Mouse (Mus musculus): Measurements from ENCODE around the gene Zfp462.

The Zfp462 gene

GRCm38 (mm10) chr4:55051345-55051744 lies 106.5 kb downstream of the Zfp462 start:
- no peak for DNase-seq

DNA sequence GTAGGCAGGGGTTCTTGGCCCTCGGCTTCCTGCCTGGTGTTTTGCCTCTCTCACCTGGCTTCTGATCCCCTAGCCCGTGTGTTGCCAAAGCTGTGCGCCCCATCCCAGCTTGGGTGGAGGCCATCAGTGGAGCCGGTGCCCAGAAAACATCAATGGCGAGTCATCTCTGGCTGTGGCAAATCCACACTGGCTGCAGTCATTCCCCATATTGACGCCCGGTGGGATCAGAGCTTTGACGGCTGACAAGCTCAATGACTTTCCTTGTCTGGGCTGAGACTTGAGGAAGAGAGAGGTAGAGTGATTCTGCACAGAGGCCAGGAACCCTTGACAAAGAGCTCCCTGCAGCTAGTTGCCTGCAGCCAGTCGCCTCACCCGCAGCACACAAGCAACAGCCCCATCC lies 107.8 kb downstream of the Zfp462 start:
- no peak for DNase-seq

- DNase-seq = peak; percentile 11
Measured at GRCm38 (mm10) chr4:55057666-55058455, 113.0 kb downstream of the Zfp462 start.

DNA sequence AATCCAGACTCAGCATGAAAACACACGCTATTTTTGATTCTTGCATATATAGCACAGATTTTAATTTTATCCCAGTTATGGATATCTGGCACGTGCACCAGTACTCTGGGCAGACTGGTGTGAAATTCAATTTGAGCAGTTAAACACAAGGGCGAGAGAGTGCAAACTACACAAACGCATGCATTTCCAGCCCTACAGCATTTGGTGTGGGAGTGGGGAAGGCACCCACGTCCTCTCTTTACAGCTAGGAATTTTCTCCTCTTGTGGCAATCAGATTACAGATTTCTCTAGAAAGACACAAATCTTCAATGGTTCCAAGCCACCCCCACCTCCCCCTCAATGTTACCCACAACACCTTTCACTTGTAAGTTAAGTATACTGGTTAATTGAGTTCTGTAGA lies 114.1 kb downstream of the Zfp462 start:
- no peak for DNase-seq

DNA sequence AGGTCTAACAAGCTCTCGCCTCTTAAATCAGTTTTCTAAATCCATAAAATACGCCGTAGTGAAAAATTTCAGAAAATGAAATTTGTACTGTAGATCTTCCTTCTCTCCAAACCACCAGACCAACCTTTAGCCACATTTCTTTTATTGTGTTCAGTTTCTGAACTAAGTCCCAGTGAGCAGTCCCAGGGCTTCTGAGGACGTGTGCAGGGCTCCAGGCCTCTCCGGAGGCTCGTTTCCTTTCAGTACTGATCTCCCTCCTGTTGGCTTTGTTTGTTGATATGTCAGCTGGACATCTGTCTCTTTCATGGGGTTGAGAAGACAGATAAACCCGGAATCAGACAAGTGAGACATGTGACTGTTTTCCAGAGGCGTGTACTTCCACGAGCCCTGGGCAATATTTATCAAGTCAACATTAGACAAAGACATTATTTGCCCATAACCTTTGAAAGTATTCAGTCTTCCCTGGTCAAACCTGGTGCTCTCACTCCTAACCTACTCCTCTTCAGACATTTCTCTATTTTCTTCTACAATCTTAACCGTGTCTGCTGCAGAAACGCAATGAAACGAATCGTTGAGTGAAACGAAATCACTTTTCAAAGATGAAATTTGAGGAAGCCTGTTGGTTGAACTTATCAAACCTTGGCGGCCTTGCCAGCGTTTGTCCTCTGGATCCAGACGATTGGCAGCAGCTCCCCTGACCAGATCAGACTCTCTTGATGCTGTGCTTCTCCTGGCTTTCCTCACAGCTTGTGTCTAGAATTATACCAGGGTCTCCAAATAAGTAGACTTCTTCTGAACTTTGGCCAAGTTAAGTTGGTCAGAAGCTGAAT lies 121.7 kb downstream of the Zfp462 start:
- no peak for DNase-seq

DNA sequence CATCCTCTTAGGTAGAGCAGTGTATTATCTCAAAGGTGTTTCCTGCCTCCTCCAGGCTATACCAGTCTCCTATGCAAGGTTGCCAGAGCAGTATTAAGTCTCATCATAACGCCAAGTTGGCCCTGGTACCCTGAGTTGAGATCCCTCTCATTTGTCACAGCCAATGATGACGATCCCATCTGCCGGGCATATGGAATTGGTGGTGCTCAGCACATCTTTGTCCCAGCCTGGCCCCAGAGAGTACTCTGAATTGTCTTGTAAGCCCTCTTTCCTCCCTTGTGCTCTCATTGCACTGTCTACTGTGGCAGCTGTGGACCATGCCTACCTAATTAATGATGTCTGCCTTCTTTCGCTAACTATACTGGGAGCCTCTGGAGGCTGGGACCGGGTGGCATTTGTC lies 126.7 kb downstream of the Zfp462 start:
- DNase-seq = no peak

DNA sequence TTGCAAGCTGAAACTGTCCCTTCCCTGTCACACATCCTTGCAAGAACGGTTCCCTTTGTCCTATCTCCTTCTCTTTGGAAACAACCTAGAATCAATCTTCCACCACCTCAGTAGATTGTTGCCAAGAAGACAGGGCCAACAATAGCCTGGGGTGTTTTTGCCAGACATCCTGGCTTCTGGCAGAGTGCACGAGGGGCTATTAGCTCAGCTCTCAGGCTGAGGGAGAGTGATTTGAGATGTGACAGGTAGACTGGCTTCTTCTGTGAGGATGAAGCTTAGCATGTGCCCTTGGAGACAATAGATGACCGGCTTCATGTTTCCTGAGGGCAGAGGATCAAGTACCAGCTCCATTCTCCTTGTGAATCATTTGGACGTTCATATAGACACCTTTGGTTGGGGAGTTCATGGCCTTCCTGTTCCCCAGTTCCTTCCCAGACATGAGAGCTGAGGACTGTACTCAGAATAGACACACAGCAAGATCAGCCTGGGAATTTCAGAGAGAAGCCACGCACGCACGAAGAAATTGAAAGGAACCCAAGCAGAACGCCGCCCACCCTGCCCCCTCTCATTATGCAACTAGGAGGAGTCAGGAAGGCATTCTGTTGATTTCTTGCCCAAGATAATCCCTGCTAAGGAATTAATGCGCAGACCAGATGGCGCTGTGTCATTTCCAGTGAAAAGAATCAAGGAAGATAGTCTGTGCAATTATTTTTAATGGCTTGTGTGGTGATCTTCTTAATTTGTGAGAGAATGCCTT lies 132.5 kb downstream of the Zfp462 start:
- DNase-seq = peak; percentile 31

GRCm38 (mm10) chr4:55077902-55078716 lies 133.3 kb downstream of the Zfp462 start:
- no peak for DNase-seq

GRCm38 (mm10) chr4:55079056-55079455 lies 134.2 kb downstream of the Zfp462 start:
- no peak for DNase-seq

GRCm38 (mm10) chr4:55084080-55084688 lies 139.3 kb downstream of the Zfp462 start:
- DNase-seq = no peak

DNA sequence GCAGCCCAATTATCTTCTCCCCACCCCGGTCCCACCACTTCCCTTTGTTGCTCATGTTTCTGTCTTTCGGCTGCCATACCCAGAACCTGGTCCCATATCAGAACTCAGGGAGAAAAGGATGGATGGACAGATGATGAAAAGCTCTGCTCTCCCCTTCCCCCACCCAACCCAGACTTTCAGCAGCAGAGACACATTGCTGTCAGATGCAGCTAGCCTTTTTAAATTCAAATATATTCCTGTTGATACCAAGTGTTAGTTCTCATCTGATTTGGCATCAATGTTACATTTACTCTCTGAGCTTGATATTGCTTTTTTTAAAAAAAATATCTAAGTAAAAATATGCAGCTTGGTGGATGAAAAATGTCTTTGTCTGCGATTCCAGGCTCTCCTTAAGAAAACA lies 143.3 kb downstream of the Zfp462 start:
- no peak for DNase-seq

- no peak for DNase-seq
Measured at GRCm38 (mm10) chr4:55088922-55089321, 144.1 kb downstream of the Zfp462 start.

DNA sequence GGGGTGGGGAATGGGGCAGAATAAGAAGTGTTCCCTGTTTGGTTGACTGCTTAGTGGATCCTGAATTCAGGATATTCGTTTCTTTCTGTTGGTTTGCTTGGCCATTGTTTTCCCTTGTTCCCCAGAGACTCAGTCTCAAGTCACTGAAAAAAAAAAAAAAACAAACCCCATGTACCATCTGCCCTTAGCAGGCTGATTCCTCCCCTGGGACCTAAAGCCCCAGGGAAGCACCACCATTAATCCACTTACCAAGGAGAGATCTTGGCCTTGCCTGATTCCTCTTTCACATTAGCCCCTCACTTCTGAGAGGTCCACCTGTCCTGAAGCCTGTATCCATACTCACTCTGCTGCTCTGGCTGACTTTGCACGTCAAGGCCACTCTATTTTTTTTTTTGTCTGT lies 152.3 kb downstream of the Zfp462 start:
- DNase-seq = no peak

DNA sequence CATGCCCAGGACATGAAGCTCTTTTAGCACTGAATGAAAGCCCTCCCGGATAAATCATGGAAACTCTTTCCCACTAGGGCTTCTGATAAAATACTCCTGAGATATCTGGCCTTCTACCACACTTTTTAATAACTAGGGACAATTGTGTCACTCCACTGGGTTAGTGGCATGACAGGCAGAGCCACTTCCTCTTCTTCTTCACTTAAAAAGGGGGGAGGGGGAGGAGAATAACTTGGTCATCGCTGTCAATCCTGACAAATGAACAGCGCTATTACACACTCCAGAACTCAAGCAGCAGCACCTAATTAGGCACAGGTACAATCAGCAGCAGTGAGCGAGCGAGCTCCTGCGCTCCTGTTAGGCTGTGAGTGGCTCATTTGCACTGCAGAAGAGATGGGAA lies 153.5 kb downstream of the Zfp462 start:
- no peak for DNase-seq

DNA sequence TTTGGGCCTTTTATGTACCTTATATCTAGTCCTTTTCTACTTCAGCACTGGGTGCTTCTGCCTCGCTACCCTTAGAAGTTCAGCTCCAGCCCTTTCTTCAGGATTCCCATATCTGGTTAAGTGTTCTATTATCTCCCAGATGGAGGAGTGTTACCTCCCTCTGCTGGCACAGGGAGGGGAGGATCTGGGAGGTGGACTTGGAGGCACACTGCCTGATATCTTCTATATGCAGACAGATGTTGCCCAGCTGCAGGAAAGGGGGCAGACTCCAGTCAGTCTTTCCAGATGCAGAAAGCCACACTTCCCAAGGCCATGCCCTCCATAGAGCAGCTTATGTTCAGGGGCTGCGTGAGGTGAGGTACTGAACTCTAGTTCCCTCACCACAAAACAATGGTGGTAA lies 156.0 kb downstream of the Zfp462 start:
- DNase-seq = peak; percentile 12

- DNase-seq = no peak
Measured at GRCm38 (mm10) chr4:55101601-55102000, 156.8 kb downstream of the Zfp462 start.

DNA sequence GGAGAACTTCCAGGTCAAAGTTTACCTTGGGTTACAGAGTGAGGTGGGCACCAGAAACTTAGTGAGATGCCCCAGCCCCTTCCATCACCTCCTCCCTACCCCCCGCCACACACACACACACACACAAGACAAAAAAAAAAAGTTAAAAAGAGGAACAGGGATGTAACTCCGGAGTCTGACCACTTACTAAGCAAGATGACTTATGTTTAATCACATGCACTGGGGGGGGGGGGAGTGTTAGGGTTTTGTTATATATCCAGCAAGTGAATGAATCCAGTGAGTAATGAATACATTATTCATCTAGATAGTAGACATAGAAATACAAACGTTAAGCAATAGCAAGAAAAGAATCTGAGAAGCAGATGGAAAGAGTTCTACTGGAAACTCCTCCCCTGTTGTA lies 157.5 kb downstream of the Zfp462 start:
- DNase-seq = no peak

- DNase-seq = no peak
Measured at GRCm38 (mm10) chr4:55103575-55103974, 158.7 kb downstream of the Zfp462 start.

- DNase-seq = no peak
Measured at GRCm38 (mm10) chr4:55117839-55118487, 173.1 kb downstream of the Zfp462 start.

GRCm38 (mm10) chr4:55121126-55121525 lies 176.3 kb downstream of the Zfp462 start:
- DNase-seq = no peak

- DNase-seq = no peak
Measured at GRCm38 (mm10) chr4:55121952-55122351, 177.1 kb downstream of the Zfp462 start.

DNA sequence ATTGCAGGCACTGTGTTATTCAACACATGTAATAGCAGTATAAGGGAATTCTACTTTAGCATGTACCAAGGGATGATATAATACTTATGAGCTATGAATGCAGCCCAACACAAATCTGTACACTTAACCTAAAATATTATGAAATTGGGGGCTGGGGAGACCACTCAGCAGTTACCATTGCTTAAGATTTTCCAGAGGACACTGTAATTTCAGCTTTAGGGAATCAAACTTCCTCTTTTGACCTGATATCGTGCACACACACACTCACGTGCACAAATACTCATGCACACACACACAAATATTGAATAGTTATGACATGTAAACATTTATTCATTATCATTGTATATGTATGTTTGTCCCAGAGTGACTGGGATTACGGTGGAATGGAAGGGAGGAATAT lies 179.3 kb downstream of the Zfp462 start:
- DNase-seq = no peak
